Mouse (Mus musculus): ENCODE measurements around the gene Ggct.
A peak's percentile ranks its signal among the peaks of the same experiment; 100 is the strongest.

Gene Ggct

GRCm38 (mm10) chr6:54996361-54996760, 3.6 kb upstream of the Ggct start:
- DNase-seq (ENCODE audit: low read depth, low spot score) = no peak

GRCm38 (mm10) chr6:54992141-54992540, 609 bp downstream of the Ggct start:
- DNase-seq (ENCODE audit: low read depth, low spot score) = no peak

GRCm38 (mm10) chr6:54991189-54991588, 1.6 kb downstream of the Ggct start:
- no peak for DNase-seq (ENCODE audit: low read depth, low spot score)

GRCm38 (mm10) chr6:54988141-54988540, 4.6 kb downstream of the Ggct start:
- DNase-seq (ENCODE audit: low read depth, low spot score) = no peak

GRCm38 (mm10) chr6:54984096-54984495, 8.7 kb downstream of the Ggct start:
- no peak for DNase-seq (ENCODE audit: low read depth, low spot score)

- no peak for DNase-seq (ENCODE audit: low read depth, low spot score)
These were observed 9.2 kb downstream of the Ggct start for GRCm38 (mm10) chr6:54983526-54984050.

GRCm38 (mm10) chr6:54979426-54979825, 13.3 kb downstream of the Ggct start:
- DNase-seq (ENCODE audit: low read depth, low spot score) = no peak

GRCm38 (mm10) chr6:54975616-54976015, 17.1 kb downstream of the Ggct start:
- no peak for DNase-seq (ENCODE audit: low read depth, low spot score)

GRCm38 (mm10) chr6:54974501-54974900, 18.2 kb downstream of the Ggct start:
- peak; percentile 29 for DNase-seq (ENCODE audit: low read depth, low spot score)

GRCm38 (mm10) chr6:54972929-54973211, 19.9 kb downstream of the Ggct start:
- no peak for DNase-seq (ENCODE audit: low read depth, low spot score)

GRCm38 (mm10) chr6:54972111-54972928, 20.4 kb downstream of the Ggct start, which contains the start of gene Nod1:
TSS of gene Nod1 (minus strand) at chr6:54972612.
- DNase-seq (ENCODE audit: low read depth, low spot score) = peak; percentile 53

GRCm38 (mm10) chr6:54971731-54972110, 21.0 kb downstream of the Ggct start:
- DNase-seq (ENCODE audit: low read depth, low spot score) = no peak

GRCm38 (mm10) chr6:54970506-54970905, 22.2 kb downstream of the Ggct start:
- no peak for DNase-seq (ENCODE audit: low read depth, low spot score)

- DNase-seq (ENCODE audit: low read depth, low spot score) = no peak
These were observed 22.9 kb downstream of the Ggct start for GRCm38 (mm10) chr6:54969801-54970200.

- DNase-seq (ENCODE audit: low read depth, low spot score) = peak; percentile 40
These were observed 25.2 kb downstream of the Ggct start for GRCm38 (mm10) chr6:54967591-54967990.

GRCm38 (mm10) chr6:54965234-54965633, 27.5 kb downstream of the Ggct start:
- DNase-seq (ENCODE audit: low read depth, low spot score) = no peak

GRCm38 (mm10) chr6:54964755-54965154, 28.0 kb downstream of the Ggct start:
- DNase-seq (ENCODE audit: low read depth, low spot score) = peak; percentile 67

GRCm38 (mm10) chr6:54963599-54963998, 29.2 kb downstream of the Ggct start:
- no peak for DNase-seq (ENCODE audit: low read depth, low spot score)

- no peak for DNase-seq (ENCODE audit: low read depth, low spot score)
These were observed 35.1 kb downstream of the Ggct start for GRCm38 (mm10) chr6:54957655-54958054.

GRCm38 (mm10) chr6:54956425-54956824, 36.3 kb downstream of the Ggct start:
- no peak for DNase-seq (ENCODE audit: low read depth, low spot score)

GRCm38 (mm10) chr6:54955949-54956348, 36.8 kb downstream of the Ggct start:
- DNase-seq (ENCODE audit: low read depth, low spot score) = no peak

GRCm38 (mm10) chr6:54954659-54955414, 37.9 kb downstream of the Ggct start:
- DNase-seq (ENCODE audit: low read depth, low spot score) = no peak

- DNase-seq (ENCODE audit: low read depth, low spot score) = peak; percentile 95
These were observed 39.4 kb downstream of the Ggct start for GRCm38 (mm10) chr6:54953399-54953798.
